Comparison of ENCODE assay signal across 13 mouse cellular contexts in genomic region chr2:103655037-103655436, GRCm38 (mm10).
"Had no signal": no experiment of that assay in that cellular context is flagged by ENCODE, and none has a peak within 500 bp of the region (broad histone marks: within the 10 kb centered on the region; RNA-seq: fewer than 3 reads in every experiment).

No protein-coding gene starts in this region.

- ATAC-seq: liver, embryonic 12.5 days; midbrain, embryonic 13.5 days; midbrain, embryonic 15.5 days had no signal

- DNase-seq: lung, adult 18-20 months; lung, embryonic 14.5 days; lung, postnatal 10 days; lung, postnatal 4 days; retina, postnatal 1 day; right cerebral cortex, adult 18-20 months; right cerebral cortex, postnatal 25 days; right cerebral cortex, postnatal 4 days; thymus, adult 2 months; thymus, postnatal 36 days had no signal
